Mouse (Mus musculus) myocyte (in vitro differentiated cells): ENCODE measurements around the gene Ppard.

Source experiments
- CEBPB ChIP-seq: IDR thresholded peaks from 2 replicates; pipeline ENCODE4 v1.6.1; 2011; ENCODE audit warnings: mild to moderate bottlenecking, moderate library complexity; ENCODE audit not compliant: poor library complexity, insufficient read depth, severe bottlenecking
- E2F4 ChIP-seq: IDR thresholded peaks from one replicate; pipeline ENCODE4 v1.6.1; 2011; ENCODE audit warnings: mild to moderate bottlenecking, control low read depth, moderate library complexity; ENCODE audit not compliant: insufficient read depth
- MAX ChIP-seq: IDR thresholded peaks from one replicate; pipeline ENCODE4 v1.6.1; 2011; ENCODE audit warnings: low read depth, mild to moderate bottlenecking, control low read depth
- MYOD1 ChIP-seq, 3 experiments: IDR thresholded peaks; one replicate each; pipeline ENCODE4 v1.6.1; 2011; ENCODE audit warnings: control low read depth in 2 of 3, low read depth in 2 of 3, mild to moderate bottlenecking in 2 of 3, moderate library complexity in 1 of 3; ENCODE audit not compliant: insufficient read length in 2 of 3, control insufficient read depth in 1 of 3
- MYOG ChIP-seq, 3 experiments: IDR thresholded peaks; one replicate each; pipeline ENCODE4 v1.6.1; 2011; ENCODE audit warnings: control low read depth in 2 of 3, low read depth in 2 of 3, mild to moderate bottlenecking in 2 of 3; ENCODE audit not compliant: insufficient read length in 2 of 3, control insufficient read depth in 1 of 3, insufficient read depth in 1 of 3
- POLR2A ChIP-seq: IDR thresholded peaks from one replicate; pipeline ENCODE4 v1.6.1; 2011; ENCODE audit warnings: low read depth, mild to moderate bottlenecking, control low read depth, moderate library complexity; ENCODE audit not compliant: insufficient read length
- POLR2AphosphoS2 ChIP-seq: IDR thresholded peaks from one replicate; pipeline ENCODE4 v1.6.1; 2011; ENCODE audit warnings: low read depth, control low read depth; ENCODE audit not compliant: insufficient read length
- REST ChIP-seq: IDR thresholded peaks from one replicate; pipeline ENCODE4 v1.6.1; 2011; ENCODE audit warnings: mild to moderate bottlenecking, control low read depth, moderate library complexity; ENCODE audit not compliant: insufficient read depth, insufficient read length
- TCF12 ChIP-seq: IDR thresholded peaks from one replicate; pipeline ENCODE4 v1.6.1; 2011; ENCODE audit warnings: mild to moderate bottlenecking, control low read depth; ENCODE audit not compliant: poor library complexity, insufficient read depth, severe bottlenecking
- TCF3 ChIP-seq: IDR thresholded peaks from one replicate; pipeline ENCODE4 v1.6.1; 2011; ENCODE audit warnings: low read depth, control low read depth; ENCODE audit not compliant: insufficient read length
- USF1 ChIP-seq: IDR thresholded peaks from one replicate; pipeline ENCODE4 v1.6.1; 2011; ENCODE audit warnings: low read depth, mild to moderate bottlenecking, control low read depth, moderate library complexity

DNA sequence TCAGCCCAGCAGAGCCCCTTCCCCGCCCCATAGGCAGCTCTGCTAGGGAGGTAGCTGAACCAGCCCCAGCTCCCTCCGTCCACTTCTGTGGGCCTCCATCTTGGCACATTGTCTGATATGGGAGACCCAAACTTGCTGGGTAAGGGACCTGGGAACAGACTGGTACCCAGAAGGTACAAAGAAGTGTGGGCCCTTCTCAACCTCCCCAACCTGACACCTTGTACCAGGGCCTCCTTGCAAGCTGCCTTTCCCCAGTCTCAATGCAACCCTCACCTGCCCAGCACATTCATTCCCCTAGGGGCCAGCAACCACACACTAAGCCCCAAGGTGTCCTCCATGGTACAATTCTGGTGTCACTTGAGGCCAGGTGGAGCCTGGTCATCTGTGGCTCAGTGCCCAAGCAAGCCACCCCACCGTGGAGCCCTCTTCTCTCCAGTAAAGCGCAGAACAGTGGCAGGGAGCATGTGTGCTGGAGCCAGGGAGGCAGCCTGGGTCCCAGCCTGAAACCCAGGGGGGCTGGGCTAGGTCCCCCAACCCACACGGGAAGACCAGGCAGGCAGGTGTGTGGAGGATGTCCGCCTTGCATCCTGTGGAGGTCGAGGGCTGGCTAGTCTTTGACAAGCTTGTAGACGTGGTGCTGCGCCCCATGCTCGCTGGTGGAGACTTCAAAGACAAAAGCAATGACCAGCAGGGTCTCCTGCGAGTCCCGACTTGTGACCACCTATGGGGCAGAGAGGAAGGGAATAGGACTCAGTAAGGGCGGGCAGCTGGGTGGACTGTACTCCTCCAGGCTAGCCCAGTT is 99.8 kb downstream of the Ppard start:
- TF ChIP-seq POLR2A (peak; percentile 1), TCF12 (no peak), CEBPB (no peak), MAX (no peak), POLR2AphosphoS2 (peak; percentile 67), MYOG (IDR thresholded peaks at IDR 0.05; ENCODE audit: control insufficient read depth in 1 of 3, insufficient read depth in 1 of 3, insufficient read length in 2 of 3, low read depth in 2 of 3) (no peak), TCF3 (no peak), REST (no peak), E2F4 (no peak), USF1 (no peak), MYOD1 (IDR thresholded peaks at IDR 0.05; ENCODE audit: control insufficient read depth in 1 of 3, insufficient read length in 2 of 3, low read depth in 2 of 3) (no peak)
